Mouse (Mus musculus) midbrain, embryonic 14.5 days (tissue): ENCODE measurements around the gene P4ha2. TPM values are rescaled to one million over a fixed set of nuclear protein-coding genes. Genes with fewer than 3 reads are reported as not detected.

ENCODE experiments used
- ATAC-seq: fragments of 200-750 bp; cut with Nextera tagmentation; 2 replicates; pipeline ENCODE4 v1.8.0; 2017; ENCODE audit warnings: moderate number of reproducible peaks, moderate library complexity; ENCODE audit not compliant: low FRiP score, low TSS enrichment
- DNase-seq: peaks from one replicate; pipeline ENCODE4 v3.0.0-alpha.2; 2015
- H3K27ac ChIP-seq: fragments of 300-500 bp; sonication (generic); replicated peaks from 2 replicates; pipeline ENCODE4 v1.5.1; 2014; ENCODE audit warnings: mild to moderate bottlenecking, low read depth, low read length, moderate library complexity
- H3K27me3 ChIP-seq: fragments of 300-500 bp; sonication (generic); 2 replicates; pipeline ENCODE4 v1.6.1; 2014; ENCODE audit warnings: low read length, control low read depth, mixed read lengths; ENCODE audit not compliant: control insufficient read depth, insufficient read depth
- H3K36me3 ChIP-seq: fragments of 300-500 bp; sonication (generic); 2 replicates; pipeline ENCODE4 v1.6.1; 2014; ENCODE audit warnings: low read length, control low read depth; ENCODE audit not compliant: control insufficient read depth, insufficient read depth
- H3K4me1 ChIP-seq: fragments of 300-500 bp; sonication (generic); 2 replicates; pipeline ENCODE4 v1.6.1; 2014; ENCODE audit warnings: mild to moderate bottlenecking, antibody characterized with exemption, low read length, control low read depth; ENCODE audit not compliant: control insufficient read depth, insufficient read depth
- H3K4me2 ChIP-seq: fragments of 300-500 bp; sonication (generic); 2 replicates; pipeline ENCODE4 v1.6.1; 2014; ENCODE audit warnings: mild to moderate bottlenecking, low read length, moderate library complexity
- H3K4me3 ChIP-seq: fragments of 300-500 bp; sonication (generic); replicated peaks from 2 replicates; pipeline ENCODE4 v1.5.1; 2014; ENCODE audit warnings: low read depth, low read length
- H3K9ac ChIP-seq: fragments of 300-500 bp; sonication (generic); replicated peaks from 2 replicates; pipeline ENCODE4 v1.6.1; 2014; ENCODE audit warnings: mild to moderate bottlenecking, low read length, moderate library complexity
- H3K9me3 ChIP-seq: fragments of 300-500 bp; sonication (generic); 2 replicates; pipeline ENCODE4 v1.6.1; 2016; ENCODE audit warnings: low read length, control low read depth, mixed read lengths; ENCODE audit not compliant: control insufficient read depth
- WGBS: fragments of 180-500 bp; shearing (Covaris S2); extraction: QIAGEN DNeasy Blood & Tissue Kit; methylation state at CpG from one replicate; pipeline ENCODE4 v1.1.7; 2014; 5-methylcytosine and 5-hydroxymethylcytosine counted together
- polyA plus RNA-seq: library from polyadenylated mRNA; unstranded; fragments of >200 nt; fragmentation: Nextera tagmentation; extraction: Ambion mirVana; gene quantifications from 2 replicates; pipeline ENCODE4 v1.2.1, GENCODE M21; 2014

P4ha2 gene
- polyA plus RNA-seq, 1 experiment from 2014 or later = 10.5 TPM

- 88% methylated on average over 4 of the region's 4 CpGs for WGBS
- DNase-seq (no peak), ATAC-seq (no peak)
- H3K9ac ChIP-seq = no peak overlapping the region
- H3K9me3 ChIP-seq = no peaks in the 10 kb centered on the region
- H3K36me3 ChIP-seq = no peaks in the 10 kb centered on the region
- H3K4me3 ChIP-seq = no peak overlapping the region
- H3K27me3 ChIP-seq = peaks cover 8% of the 10 kb centered on the region; the same call in 1 of the 2 replicates
- no peak overlapping the region for H3K4me2 ChIP-seq
- H3K27ac ChIP-seq = no peak overlapping the region
- H3K4me1 ChIP-seq = peaks cover 14% of the 10 kb centered on the region; the same call in 1 of the 2 replicates
Observed at GRCm38 (mm10) chr11:54065915-54066178, 34.0 kb upstream of the P4ha2 start.

- peaks cover 14% of the 10 kb centered on the region; the same call in 1 of the 2 replicates for H3K4me1 ChIP-seq
- no peaks in the 10 kb centered on the region for H3K9me3 ChIP-seq
- no peak for ATAC-seq
- WGBS = 86% methylated on average over 5 of the region's 5 CpGs
- no peaks in the 10 kb centered on the region for H3K36me3 ChIP-seq
- H3K4me2 ChIP-seq = no peak overlapping the region
- H3K9ac ChIP-seq = no peak overlapping the region
- peaks cover 8% of the 10 kb centered on the region; the same call in 1 of the 2 replicates for H3K27me3 ChIP-seq
- no peak overlapping the region for H3K4me3 ChIP-seq
- no peak for DNase-seq
- no peak overlapping the region for H3K27ac ChIP-seq
Observed at GRCm38 (mm10) chr11:54066400-54066799, 33.5 kb upstream of the P4ha2 start.

- ATAC-seq (no peak), DNase-seq (peak; percentile 46)
- peak overlapping the region; percentile 90 for H3K4me2 ChIP-seq
- H3K4me3 ChIP-seq = 0 out of 2 replicates have a peak overlapping the region, but pooled peaks have one; percentile 53
- H3K9ac ChIP-seq = 0 out of 2 replicates have a peak overlapping the region, but pooled peaks have one; percentile 10
- WGBS = 28% methylated on average over 12 of the region's 12 CpGs
- peaks cover 14% of the 10 kb centered on the region; the same call in 1 of the 2 replicates for H3K4me1 ChIP-seq
- peaks cover 8% of the 10 kb centered on the region; the same call in 1 of the 2 replicates for H3K27me3 ChIP-seq
- H3K27ac ChIP-seq = no peak overlapping the region
- no peaks in the 10 kb centered on the region for H3K36me3 ChIP-seq
- no peaks in the 10 kb centered on the region for H3K9me3 ChIP-seq
Observed at GRCm38 (mm10) chr11:54067318-54067995, 32.4 kb upstream of the P4ha2 start.

- Histone ChIP-seq H3K27me3 (peaks cover 8% of the 10 kb centered on the region; the same call in 1 of the 2 replicates), H3K4me2 (peak overlapping the region; percentile 90), H3K9me3 (no peaks in the 10 kb centered on the region), H3K9ac (peak overlapping the region; percentile 57; the same call in 1 of the 2 replicates), H3K27ac (no peak overlapping the region), H3K4me1 (peaks cover 14% of the 10 kb centered on the region; the same call in 1 of the 2 replicates), H3K36me3 (no peaks in the 10 kb centered on the region), H3K4me3 (peak overlapping the region; percentile 53)
- 24% methylated on average over 4 of the region's 4 CpGs for WGBS
- ATAC-seq (no peak), DNase-seq (no peak)
Observed at GRCm38 (mm10) chr11:54067996-54068519, 31.8 kb upstream of the P4ha2 start.

- no peaks in the 10 kb centered on the region for H3K9me3 ChIP-seq
- peak within 1 kb of the TSS; percentile 53 for H3K4me3 ChIP-seq
- ATAC-seq (peak; percentile 51; the same call in 1 of the 2 replicates), DNase-seq (peak; percentile 75)
- under 1% methylated on average over 61 of the region's 61 CpGs for WGBS
- peak within 1 kb of the TSS; percentile 57 for H3K9ac ChIP-seq
- peaks cover 8% of the 10 kb centered on the region; the same call in 1 of the 2 replicates for H3K27me3 ChIP-seq
- no peak within 1 kb of the TSS for H3K27ac ChIP-seq
- H3K36me3 ChIP-seq = no peaks in the 10 kb centered on the region
- H3K4me2 ChIP-seq = peak within 1 kb of the TSS; percentile 90
- peaks cover 14% of the 10 kb centered on the region; the same call in 1 of the 2 replicates for H3K4me1 ChIP-seq
Observed at GRCm38 (mm10) chr11:54068520-54069371, 31.1 kb upstream of the P4ha2 start, which contains the start of gene Pdlim4. Pdlim4 (minus strand) TSS chr11:54069014.

GRCm38 (mm10) chr11:54071726-54072445 lies 28.0 kb upstream of the P4ha2 start:
- ATAC-seq = no peak
- 89% methylated on average over 5 of the region's 5 CpGs for WGBS
- H3K4me2 ChIP-seq = no peak overlapping the region

GRCm38 (mm10) chr11:54073291-54073690 lies 26.6 kb upstream of the P4ha2 start:
- no peaks in the 10 kb centered on the region for H3K9me3 ChIP-seq
- H3K27ac ChIP-seq = no peak overlapping the region
- no peak overlapping the region for H3K9ac ChIP-seq
- peaks cover 2% of the 10 kb centered on the region; the same call in 1 of the 2 replicates for H3K27me3 ChIP-seq
- ATAC-seq (no peak), DNase-seq (no peak)
- no peak overlapping the region for H3K4me3 ChIP-seq
- peaks cover 5% of the 10 kb centered on the region; the same call in 1 of the 2 replicates for H3K4me1 ChIP-seq
- H3K4me2 ChIP-seq = no peak overlapping the region
- 35% methylated on average over 4 of the region's 4 CpGs for WGBS
- no peaks in the 10 kb centered on the region for H3K36me3 ChIP-seq

More at GRCm38 (mm10) chr11:54071726-54072445, 28.0 kb upstream of the P4ha2 start:
- Histone ChIP-seq H3K9me3 (no peaks in the 10 kb centered on the region), H3K27me3 (peaks cover 8% of the 10 kb centered on the region; the same call in 1 of the 2 replicates), H3K36me3 (no peaks in the 10 kb centered on the region), H3K9ac (no peak overlapping the region), H3K27ac (no peak overlapping the region), H3K4me1 (peaks cover 14% of the 10 kb centered on the region; the same call in 1 of the 2 replicates), H3K4me3 (no peak overlapping the region)
- DNase-seq = no peak

- H3K4me2 ChIP-seq = no peak overlapping the region
- no peak overlapping the region for H3K27ac ChIP-seq
- H3K4me1 ChIP-seq = no peaks in the 10 kb centered on the region
- no peaks in the 10 kb centered on the region for H3K36me3 ChIP-seq
- no peak overlapping the region for H3K4me3 ChIP-seq
- ATAC-seq (no peak), DNase-seq (no peak)
- no peak overlapping the region for H3K9ac ChIP-seq
- no peaks in the 10 kb centered on the region for H3K9me3 ChIP-seq
- no peaks in the 10 kb centered on the region for H3K27me3 ChIP-seq
- WGBS = 68% methylated on average over 6 of the region's 6 CpGs
Observed at GRCm38 (mm10) chr11:54075353-54075752, 24.5 kb upstream of the P4ha2 start.
